Mouse (Mus musculus) kidney, embryonic 14.5 days (tissue): ENCODE measurements around the gene Elmo3. TPM values are rescaled to one million over a fixed set of nuclear protein-coding genes. Genes with fewer than 3 reads are reported as not detected.

Experiments
- ATAC-seq: fragments of 200-750 bp; cut with Nextera tagmentation; 2 replicates; pipeline ENCODE4 v1.8.0; 2017; ENCODE audit warnings: moderate number of reproducible peaks, mild to moderate bottlenecking, moderate TSS enrichment, moderate library complexity; ENCODE audit not compliant: low FRiP score, low TSS enrichment
- H3K27ac ChIP-seq: fragments of 300-500 bp; sonication (generic); 2 replicates; pipeline ENCODE4 v1.5.1; 2014; ENCODE audit warnings: low read depth, mild to moderate bottlenecking, low read length, moderate library complexity, mixed read lengths
- H3K27me3 ChIP-seq: fragments of 300-500 bp; sonication (generic); 2 replicates; pipeline ENCODE4 v1.6.1; 2014; ENCODE audit warnings: mild to moderate bottlenecking, low read length; ENCODE audit not compliant: control insufficient read depth, insufficient read depth
- H3K36me3 ChIP-seq: fragments of 300-500 bp; sonication (generic); 2 replicates; pipeline ENCODE4 v1.6.1; 2014; ENCODE audit warnings: low read length, mixed read lengths; ENCODE audit not compliant: control insufficient read depth, insufficient read depth
- H3K4me1 ChIP-seq: fragments of 300-500 bp; sonication (generic); 2 replicates; pipeline ENCODE4 v1.6.1; 2014; ENCODE audit warnings: low read length, mixed read lengths; ENCODE audit not compliant: control insufficient read depth, insufficient read depth
- H3K4me2 ChIP-seq: fragments of 300-500 bp; sonication (generic); replicated peaks from 2 replicates; pipeline ENCODE4 v1.6.1; 2014; ENCODE audit warnings: low read depth, mild to moderate bottlenecking, low read length
- H3K4me3 ChIP-seq: fragments of 300-500 bp; sonication (generic); 2 replicates; pipeline ENCODE4 v1.5.1; 2014; ENCODE audit warnings: mild to moderate bottlenecking, low read length
- H3K9ac ChIP-seq: fragments of 300-500 bp; sonication (generic); 2 replicates; pipeline ENCODE4 v1.6.1; 2014; ENCODE audit warnings: low read depth, mild to moderate bottlenecking, low read length, moderate library complexity
- H3K9me3 ChIP-seq: fragments of 300-500 bp; sonication (generic); 2 replicates; pipeline ENCODE4 v1.6.1; 2016; ENCODE audit warnings: low read length; ENCODE audit not compliant: control insufficient read depth
- WGBS: fragments of 180-500 bp; shearing (Covaris S2); extraction: QIAGEN DNeasy Blood & Tissue Kit; methylation state at CpG from one replicate; pipeline ENCODE4 v1.1.7; 2014; 5-methylcytosine and 5-hydroxymethylcytosine counted together
- polyA plus RNA-seq: library from polyadenylated mRNA; unstranded; fragments of >200 nt; fragmentation: Nextera tagmentation; extraction: Ambion mirVana; gene quantifications from 2 replicates; pipeline ENCODE4 v1.2.1, GENCODE M21; 2014

Elmo3 gene
- polyA plus RNA-seq, 1 experiment from 2014 or later: 9.4 TPM

- Histone ChIP-seq H3K27ac (no peak overlapping the region), H3K36me3 (no peaks in the 10 kb centered on the region), H3K27me3 (peaks cover 9% of the 10 kb centered on the region; the same call in 1 of the 2 replicates), H3K4me1 (peaks cover 25% of the 10 kb centered on the region), H3K4me3 (no peak overlapping the region), H3K9me3 (no peaks in the 10 kb centered on the region), H3K4me2 (no peak overlapping the region), H3K9ac (no peak overlapping the region)
- no peak for ATAC-seq
- WGBS: 86% methylated on average over 7 of the region's 7 CpGs
Measured at GRCm38 (mm10) chr8:105292471-105292870, 12.9 kb upstream of the Elmo3 start.

- Histone ChIP-seq H3K9ac (no peak overlapping the region), H3K27ac (no peak overlapping the region), H3K9me3 (no peaks in the 10 kb centered on the region), H3K4me2 (no peak overlapping the region), H3K36me3 (no peaks in the 10 kb centered on the region), H3K4me1 (peaks cover 22% of the 10 kb centered on the region), H3K4me3 (no peak overlapping the region), H3K27me3 (peaks cover 9% of the 10 kb centered on the region; the same call in 1 of the 2 replicates)
- ATAC-seq: no peak
- 72% methylated on average over 19 of the region's 19 CpGs for WGBS
Measured at GRCm38 (mm10) chr8:105293405-105293804, 12.0 kb upstream of the Elmo3 start.

- Histone ChIP-seq H3K27me3 (peaks cover 9% of the 10 kb centered on the region; the same call in 1 of the 2 replicates), H3K36me3 (peaks cover 11% of the 10 kb centered on the region), H3K9me3 (no peaks in the 10 kb centered on the region), H3K9ac (no peak overlapping the region), H3K27ac (no peak overlapping the region), H3K4me1 (peaks cover 22% of the 10 kb centered on the region), H3K4me3 (0 out of 2 replicates have a peak overlapping the region, but pooled peaks have one; percentile 16), H3K4me2 (peak overlapping the region; percentile 29; the same call in 1 of the 2 replicates)
- 72% methylated on average over 9 of the region's 9 CpGs for WGBS
- ATAC-seq: no peak
Measured at GRCm38 (mm10) chr8:105294776-105295175, 10.6 kb upstream of the Elmo3 start.

- peaks cover 17% of the 10 kb centered on the region for H3K4me1 ChIP-seq
- no peaks in the 10 kb centered on the region for H3K9me3 ChIP-seq
- peaks cover 15% of the 10 kb centered on the region for H3K36me3 ChIP-seq
- WGBS: 74% methylated on average over 11 of the region's 11 CpGs
- H3K27me3 ChIP-seq: peaks cover 5% of the 10 kb centered on the region; the same call in 1 of the 2 replicates
- H3K4me2 ChIP-seq: peak overlapping the region; percentile 29; the same call in 1 of the 2 replicates
- H3K9ac ChIP-seq: no peak overlapping the region
- ATAC-seq: no peak
- peak overlapping the region; percentile 16; the same call in 1 of the 2 replicates for H3K4me3 ChIP-seq
- H3K27ac ChIP-seq: 0 out of 2 replicates have a peak overlapping the region, but pooled peaks have one; percentile 7
Measured at GRCm38 (mm10) chr8:105295256-105295655, 10.1 kb upstream of the Elmo3 start.

- Histone ChIP-seq H3K4me2 (peak within 1 kb of the TSS; percentile 91), H3K4me1 (peaks cover 13% of the 10 kb centered on the region), H3K27me3 (no peaks in the 10 kb centered on the region), H3K9ac (no peak within 1 kb of the TSS), H3K9me3 (no peaks in the 10 kb centered on the region), H3K27ac (peak within 1 kb of the TSS; percentile 37; the same call in 1 of the 2 replicates), H3K4me3 (peak within 1 kb of the TSS; percentile 96), H3K36me3 (peaks cover 22% of the 10 kb centered on the region)
- no peak for ATAC-seq
- WGBS: 58% methylated on average over 11 of the region's 11 CpGs
Measured at GRCm38 (mm10) chr8:105295895-105296573, 9.4 kb upstream of the Elmo3 start, which contains the start of gene Exoc3l. Gene Exoc3l, minus strand, starts transcription at chr8:105296101.

GRCm38 (mm10) chr8:105297511-105298192 is 7.7 kb upstream of the Elmo3 start, which contains the start of gene E2f4:
Gene E2f4, plus strand, starts transcription at chr8:105297663.
- peak within 1 kb of the TSS; percentile 93 for H3K9ac ChIP-seq
- peak within 1 kb of the TSS; percentile 96 for H3K4me3 ChIP-seq
- peak within 1 kb of the TSS; percentile 91 for H3K4me2 ChIP-seq
- H3K4me1 ChIP-seq: peaks cover 13% of the 10 kb centered on the region
- H3K27ac ChIP-seq: peak within 1 kb of the TSS; percentile 37; the same call in 1 of the 2 replicates
- H3K9me3 ChIP-seq: no peaks in the 10 kb centered on the region
- 0% methylated on average over 36 of the region's 58 CpGs for WGBS
- ATAC-seq: peak; percentile 90
- no peaks in the 10 kb centered on the region for H3K27me3 ChIP-seq
- H3K36me3 ChIP-seq: peaks cover 38% of the 10 kb centered on the region

- H3K4me2 ChIP-seq: peak overlapping the region; percentile 91
- H3K9me3 ChIP-seq: no peaks in the 10 kb centered on the region
- no peaks in the 10 kb centered on the region for H3K27me3 ChIP-seq
- H3K27ac ChIP-seq: peak overlapping the region; percentile 37; the same call in 1 of the 2 replicates
- 53% methylated on average over 18 of the region's 18 CpGs for WGBS
- no peak for ATAC-seq
- peaks cover 45% of the 10 kb centered on the region for H3K36me3 ChIP-seq
- H3K4me3 ChIP-seq: peak overlapping the region; percentile 96
- H3K9ac ChIP-seq: peak overlapping the region; percentile 93
- peaks cover 13% of the 10 kb centered on the region for H3K4me1 ChIP-seq
Measured at GRCm38 (mm10) chr8:105298351-105299252, 6.8 kb upstream of the Elmo3 start.

- WGBS: 92% methylated on average over 8 of the region's 8 CpGs
- peaks cover 19% of the 10 kb centered on the region for H3K4me1 ChIP-seq
- H3K4me2 ChIP-seq: no peak overlapping the region
- ATAC-seq: no peak
- no peak overlapping the region for H3K27ac ChIP-seq
- H3K36me3 ChIP-seq: peaks cover 57% of the 10 kb centered on the region
- no peaks in the 10 kb centered on the region for H3K9me3 ChIP-seq
- H3K9ac ChIP-seq: no peak overlapping the region
- H3K4me3 ChIP-seq: no peak overlapping the region
- H3K27me3 ChIP-seq: no peaks in the 10 kb centered on the region
Measured at GRCm38 (mm10) chr8:105299962-105300361, 5.4 kb upstream of the Elmo3 start.
